Mouse (Mus musculus) brain, embryonic 18.5 days (tissue): ENCODE data around the gene Cipc.

Experiments used
- DNase-seq: peaks from one replicate; pipeline ENCODE4 v3.0.0-alpha.2; 2012; ENCODE audit warnings: low read depth, low spot score

Cipc gene

DNA sequence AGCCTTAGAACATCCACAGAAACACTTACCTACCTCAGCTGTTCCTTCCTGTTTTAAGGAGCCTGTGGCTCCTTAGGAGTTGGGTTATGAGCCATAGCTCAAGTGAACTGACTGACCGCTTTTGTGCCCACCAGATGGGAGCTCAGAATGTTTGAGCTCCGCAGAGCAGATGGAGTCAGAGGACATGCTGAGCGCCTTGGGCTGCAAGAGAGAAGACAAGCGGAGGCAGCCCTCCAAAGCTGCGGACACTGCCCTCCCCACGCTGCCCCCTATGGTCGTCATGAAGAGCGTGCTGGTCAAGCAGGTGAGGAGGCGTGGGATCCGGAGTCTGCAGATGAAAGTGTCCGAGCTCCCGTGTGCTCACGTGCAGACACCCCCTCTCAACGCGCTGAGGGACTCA lies 13.3 kb downstream of the Cipc start:
- DNase-seq: no peak

DNA sequence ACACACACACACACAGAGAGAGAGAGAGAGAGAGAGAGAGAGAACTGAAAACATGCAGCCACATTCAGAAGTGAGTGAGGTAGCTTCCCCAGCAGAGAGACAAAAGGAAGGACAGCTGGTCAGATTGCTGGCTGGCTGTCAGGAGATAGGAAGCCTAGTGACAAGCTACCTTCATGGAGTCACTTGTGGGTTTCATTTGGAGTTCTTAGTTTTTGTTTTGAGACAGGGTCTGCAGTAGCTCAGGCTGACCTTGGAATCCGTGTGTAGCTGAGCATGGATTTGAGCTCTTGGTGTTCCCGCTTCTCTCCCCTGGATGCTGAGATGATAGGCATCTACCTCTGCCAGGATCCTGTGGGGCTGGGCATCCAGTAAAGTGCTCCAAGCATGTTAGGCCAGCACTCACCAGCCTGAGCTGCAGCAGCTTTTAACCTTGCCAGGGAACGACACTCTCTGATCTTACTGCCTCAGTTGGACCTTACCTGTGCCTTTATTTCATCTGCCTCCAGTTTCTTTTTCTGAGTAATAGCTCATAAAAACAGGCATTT lies 14.0 kb downstream of the Cipc start:
- no peak for DNase-seq

DNA sequence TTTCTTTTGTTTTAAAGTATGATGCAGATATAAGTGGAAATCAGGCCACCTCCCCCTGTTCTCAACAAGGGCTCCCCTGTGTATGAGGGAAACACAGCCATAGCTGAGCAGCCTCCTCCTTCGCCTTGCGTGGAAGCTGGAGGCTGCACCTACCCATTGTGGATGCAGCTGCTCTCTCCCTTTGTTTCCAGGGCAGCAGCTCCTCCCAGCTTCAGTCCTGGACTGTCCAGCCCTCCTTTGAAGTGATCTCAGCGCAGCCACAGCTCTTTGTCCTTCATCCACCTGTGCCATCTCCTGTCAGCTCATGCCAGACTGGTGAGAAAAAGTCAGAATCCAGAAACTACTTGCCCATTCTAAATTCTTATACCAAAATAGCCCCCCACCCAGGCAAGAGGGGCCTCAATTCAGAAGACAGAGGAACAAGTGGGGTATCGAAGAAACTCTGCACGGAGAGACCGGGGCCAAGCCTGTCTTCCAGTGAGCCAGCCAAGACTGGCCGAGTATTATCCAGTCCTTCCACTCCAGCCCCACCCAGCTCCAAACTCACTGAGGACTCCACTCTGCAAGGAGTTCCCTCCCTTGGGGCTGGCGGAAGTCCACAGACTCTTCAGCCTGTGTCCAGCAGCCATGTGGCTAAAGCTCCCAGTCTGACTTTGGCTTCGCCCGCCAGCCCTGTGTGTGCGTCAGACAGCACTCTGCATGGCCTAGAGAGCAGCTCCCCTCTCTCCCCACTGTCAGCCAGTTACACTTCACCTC lies 14.9 kb downstream of the Cipc start:
- DNase-seq: no peak

DNA sequence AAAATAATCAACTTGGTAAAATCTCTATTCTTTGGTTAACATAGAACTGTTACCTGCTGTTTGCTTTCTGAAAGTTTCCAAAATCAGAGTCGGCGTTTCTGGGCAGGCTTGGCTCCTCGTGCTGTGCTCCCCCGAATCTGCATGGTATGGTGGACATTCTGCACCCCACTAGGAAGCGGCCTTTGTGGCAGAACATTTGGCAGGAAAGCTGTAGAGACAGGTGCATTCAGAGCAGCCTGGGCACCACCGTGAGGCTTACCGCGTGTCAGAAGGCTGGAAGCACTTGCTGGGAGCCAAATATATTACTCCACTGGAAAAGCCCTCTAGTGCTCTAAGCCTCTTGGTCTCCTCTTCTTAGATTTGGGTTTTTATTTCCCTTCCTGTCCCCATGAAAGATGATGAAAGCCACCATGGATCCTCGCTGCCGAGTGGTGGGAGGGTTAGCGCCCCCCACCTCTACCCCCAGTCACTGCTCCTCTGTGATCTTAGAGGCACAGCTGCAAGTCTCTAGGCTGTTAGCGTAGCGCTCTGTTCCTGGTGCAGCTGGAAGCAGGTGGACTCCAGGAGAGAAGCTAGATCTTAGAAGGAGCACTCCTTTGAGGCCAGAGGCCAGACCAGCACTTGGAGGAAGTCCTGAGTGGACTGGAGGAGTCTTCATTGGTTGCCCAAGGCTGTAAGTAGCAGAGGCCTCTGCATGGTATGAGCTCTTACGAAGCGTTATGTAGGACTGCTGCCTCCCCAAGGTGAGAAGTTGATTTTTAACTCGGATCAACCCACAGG lies 17.6 kb downstream of the Cipc start:
- no peak for DNase-seq

DNA sequence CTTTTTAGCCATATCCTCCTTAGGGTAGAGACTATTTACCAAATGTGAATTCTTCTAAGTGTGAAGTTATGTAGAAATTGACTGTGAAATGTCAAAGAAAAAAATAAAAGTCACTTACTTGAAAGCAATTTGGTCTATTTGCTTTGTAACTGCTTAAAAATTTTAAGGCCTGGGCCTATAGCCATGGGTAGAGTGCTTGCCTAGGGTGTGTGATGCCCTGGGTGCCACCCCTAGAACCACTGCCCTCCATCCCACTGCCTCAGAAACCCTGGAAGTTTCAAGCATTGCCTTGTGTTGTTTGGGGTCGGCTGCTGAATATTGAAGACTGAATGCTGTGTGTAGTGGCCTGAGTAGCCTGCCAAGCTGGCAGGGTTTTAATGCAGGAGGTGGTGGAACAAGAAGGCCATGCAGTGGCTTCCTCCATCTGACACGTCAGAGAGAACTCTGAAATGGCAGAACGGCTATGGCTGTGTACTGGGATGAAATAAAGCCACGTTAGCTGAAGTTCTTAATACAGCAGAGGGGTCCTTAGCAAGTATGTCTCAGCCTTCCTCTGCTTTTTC lies 18.5 kb downstream of the Cipc start:
- no peak for DNase-seq

DNA sequence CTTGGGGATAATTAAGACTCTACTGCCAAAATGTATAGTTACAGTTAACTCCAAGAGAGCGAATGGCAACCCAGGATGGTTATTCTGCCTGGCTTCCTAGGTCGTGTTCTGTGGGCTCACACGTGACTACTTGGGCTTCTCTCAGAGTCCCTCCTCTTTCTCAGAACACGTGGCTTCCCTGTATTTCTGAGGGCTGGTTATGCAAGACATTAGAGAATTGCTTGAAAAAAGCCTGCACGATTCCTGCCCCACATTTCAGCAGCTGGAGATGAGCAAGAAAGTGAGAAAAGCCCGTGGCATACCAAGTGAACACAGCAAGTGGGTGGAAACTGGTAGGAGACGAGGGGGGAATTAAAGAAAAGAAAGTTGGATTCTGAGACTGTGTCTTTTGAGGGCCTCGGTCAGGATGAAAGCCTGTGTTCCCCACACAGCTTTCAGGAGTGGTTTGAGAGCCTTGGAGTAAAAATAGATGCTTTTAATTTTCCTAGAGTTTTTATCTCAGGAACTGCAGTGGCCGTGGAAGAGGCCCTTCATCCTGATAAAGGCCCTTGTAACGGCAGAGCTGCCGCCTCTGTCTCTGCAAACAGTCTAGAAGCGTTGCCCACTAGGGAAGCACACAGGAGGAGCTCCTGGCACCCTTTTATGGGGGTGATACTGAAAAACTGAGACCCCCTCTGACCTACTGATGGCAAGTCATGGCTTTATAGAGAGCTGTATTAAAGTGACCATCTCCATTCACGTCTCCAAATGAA lies 21.8 kb downstream of the Cipc start:
- DNase-seq: no peak

DNA sequence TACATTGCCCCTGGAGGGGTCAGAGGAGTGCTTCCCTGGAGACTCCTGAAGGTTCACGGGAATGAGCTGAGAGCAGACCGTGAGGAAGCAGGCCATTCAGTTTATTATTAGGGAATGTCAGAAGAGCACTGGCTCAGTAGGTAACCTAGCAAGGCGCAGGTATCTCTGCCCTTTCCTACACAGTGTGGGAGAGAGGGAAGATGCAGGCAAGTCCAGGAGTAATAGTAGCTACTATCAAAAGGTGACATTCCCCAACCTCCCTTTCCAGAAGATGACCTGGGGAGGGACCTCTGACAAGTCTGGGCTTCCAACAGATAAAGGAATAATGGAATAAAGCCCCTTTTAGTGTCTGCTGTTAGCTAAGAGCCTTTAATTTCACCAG lies 22.4 kb downstream of the Cipc start:
- no peak for DNase-seq

DNA sequence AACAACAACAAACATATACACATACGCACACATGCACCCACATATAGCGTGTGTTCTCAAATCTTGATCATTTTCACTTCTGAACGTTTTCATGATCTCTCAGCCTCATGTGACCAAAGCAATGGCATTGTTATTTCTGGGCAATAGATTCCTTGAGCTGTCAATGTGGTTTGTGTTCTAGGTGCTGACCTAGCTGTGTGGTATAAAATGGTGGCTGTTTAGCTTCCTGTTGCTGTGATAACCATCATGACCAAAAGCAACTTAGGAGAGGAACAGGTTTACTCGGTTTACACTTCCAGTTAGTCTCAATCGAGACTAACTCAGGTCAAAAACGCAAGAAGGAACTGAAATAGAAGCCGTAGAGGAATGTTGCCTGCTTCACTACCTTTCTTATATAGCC lies 24.2 kb downstream of the Cipc start:
- no peak for DNase-seq

DNA sequence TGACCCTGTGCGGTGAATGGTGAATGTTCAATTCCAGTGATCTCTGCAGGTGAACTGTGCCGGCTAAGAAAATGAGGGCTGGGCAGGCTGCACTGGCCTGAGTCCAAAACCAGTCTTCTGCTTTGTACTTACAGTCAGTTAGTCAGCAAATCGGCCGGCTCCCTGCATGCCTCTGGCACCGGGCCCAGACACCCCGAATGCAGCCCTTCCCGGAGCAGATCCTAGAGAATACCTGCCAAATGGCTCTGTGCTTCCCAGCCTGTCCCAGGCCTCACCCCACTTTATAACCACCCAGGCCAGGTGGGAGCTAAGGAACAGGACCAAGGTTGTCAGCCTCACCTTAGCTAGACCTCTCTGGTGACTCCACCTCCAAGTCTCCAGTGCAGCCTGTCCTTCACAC lies 26.4 kb downstream of the Cipc start:
- no peak for DNase-seq

DNA sequence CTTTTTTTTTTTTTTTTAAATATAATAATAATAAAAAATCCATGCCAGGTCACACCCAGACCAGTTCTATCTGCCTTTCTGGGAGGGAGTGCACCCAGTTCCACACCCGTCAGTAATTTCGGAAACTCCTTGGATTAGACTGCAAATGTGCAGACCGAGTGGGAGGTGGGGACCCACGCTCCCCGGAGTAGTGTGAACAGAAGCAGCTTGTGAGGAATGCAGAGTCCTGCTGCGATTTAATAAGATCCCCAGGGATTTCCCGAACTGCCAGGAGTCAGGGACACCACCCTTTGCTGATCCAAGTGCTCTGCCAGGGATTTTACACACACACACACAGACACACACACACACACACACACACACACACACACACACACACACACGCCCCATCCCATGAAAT lies 26.9 kb downstream of the Cipc start:
- no peak for DNase-seq

- no peak for DNase-seq
These were observed 27.8 kb downstream of the Cipc start for GRCm38 (mm10) chr12:86974387-86975288.

DNA sequence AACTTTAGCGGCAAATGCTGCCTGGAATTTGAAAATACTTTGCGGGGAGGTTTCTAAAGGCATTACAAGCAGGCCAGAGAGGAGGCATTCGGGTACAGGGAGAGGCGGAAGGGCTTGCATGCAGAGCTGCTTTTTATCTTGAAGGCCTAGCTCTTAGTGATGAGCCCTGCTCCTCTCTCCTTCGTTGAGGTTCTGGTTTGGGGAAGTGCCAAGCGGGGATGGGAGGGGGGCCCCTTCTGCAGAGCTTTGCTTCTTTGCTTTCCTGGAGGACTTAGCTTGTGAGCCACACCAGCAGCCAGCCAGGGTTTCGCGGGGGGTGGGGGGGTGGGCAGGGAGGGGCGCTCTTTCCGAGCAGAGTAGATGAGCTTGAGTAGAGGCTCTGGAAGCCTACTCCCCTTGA lies 28.9 kb downstream of the Cipc start:
- DNase-seq: no peak

- DNase-seq: no peak
These were observed 29.8 kb downstream of the Cipc start for GRCm38 (mm10) chr12:86976511-86977168.

DNA sequence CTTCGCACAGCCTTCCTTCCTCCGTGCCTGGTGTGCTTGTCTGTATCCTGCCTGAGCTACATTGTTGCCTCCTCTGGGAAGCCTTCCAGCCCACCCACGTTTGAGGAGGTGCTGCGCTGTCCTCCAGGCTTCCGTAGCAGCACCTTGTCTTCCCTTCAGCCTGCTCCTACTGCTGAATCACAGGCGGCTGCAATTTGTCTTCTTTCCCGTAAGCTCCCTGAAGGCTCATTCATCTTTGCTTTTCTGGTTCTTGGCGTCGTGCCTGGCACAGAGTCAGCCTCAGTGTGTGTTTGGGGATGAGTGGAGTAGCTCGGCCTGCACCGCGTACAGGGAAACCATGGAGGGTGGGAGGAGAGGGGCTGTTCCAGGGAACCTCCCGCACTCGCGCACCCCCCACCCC lies 31.0 kb downstream of the Cipc start:
- no peak for DNase-seq

GRCm38 (mm10) chr12:86981180-86981579 lies 34.3 kb downstream of the Cipc start:
- DNase-seq: no peak

GRCm38 (mm10) chr12:86983470-86984193 lies 36.8 kb downstream of the Cipc start:
- no peak for DNase-seq

DNA sequence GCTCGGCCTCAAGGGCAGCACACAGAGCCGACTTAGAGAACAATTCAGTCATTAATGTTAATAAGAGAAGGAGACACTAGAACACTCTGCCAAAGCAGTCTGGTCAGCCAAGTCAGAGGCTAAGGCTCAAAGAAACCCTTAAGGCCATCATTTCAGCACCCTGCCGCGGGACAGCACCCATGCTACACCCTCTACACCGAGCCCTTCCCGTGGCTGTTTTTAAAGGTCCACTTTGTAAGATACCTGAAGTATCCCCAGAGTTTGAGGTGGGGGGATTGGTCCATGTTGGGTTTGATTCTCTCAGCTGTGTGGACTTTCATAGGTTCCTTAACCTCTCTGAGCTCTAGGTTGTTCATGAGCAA lies 37.3 kb downstream of the Cipc start:
- DNase-seq: no peak

DNA sequence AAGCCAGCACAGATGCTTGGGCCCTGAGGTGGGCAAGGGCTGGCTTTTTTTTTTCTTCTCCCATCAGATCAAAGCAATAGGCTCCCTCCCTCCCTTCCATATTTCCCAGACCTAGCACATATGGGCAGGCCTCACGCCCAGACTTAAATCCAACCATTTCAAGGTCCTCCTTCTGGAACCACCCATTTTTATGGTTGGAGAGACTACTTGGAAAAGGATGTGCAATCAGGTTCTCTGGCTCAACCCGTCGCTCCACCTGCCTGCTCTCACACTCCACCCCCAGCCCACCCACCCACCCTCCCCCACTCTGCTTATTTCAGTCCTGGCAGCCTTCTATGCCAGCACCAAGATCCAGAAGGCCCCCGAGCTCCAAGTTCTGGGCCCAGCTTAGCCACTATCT lies 39.7 kb downstream of the Cipc start:
- no peak for DNase-seq

DNA sequence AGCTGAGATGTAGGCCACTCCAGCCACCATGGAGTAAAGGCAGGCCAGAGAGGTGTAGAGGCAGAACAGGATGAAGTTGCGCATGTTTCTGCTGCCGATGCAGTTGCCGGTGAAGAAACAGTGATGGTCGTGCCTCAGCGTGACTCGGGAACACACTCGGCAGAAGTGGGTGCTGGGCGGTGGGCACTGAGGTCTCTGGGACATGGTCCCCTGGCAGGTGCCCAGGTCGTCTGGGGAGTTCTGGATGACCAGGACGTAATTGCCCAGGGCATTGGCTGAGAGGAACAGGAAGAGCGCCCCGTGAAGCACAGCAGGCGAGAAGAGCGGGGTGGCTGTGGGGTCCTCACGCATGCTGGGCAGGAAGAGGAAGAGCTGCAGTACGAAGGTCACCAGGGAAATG lies 41.4 kb downstream of the Cipc start:
- no peak for DNase-seq

GRCm38 (mm10) chr12:86989378-86989777 lies 42.5 kb downstream of the Cipc start:
- DNase-seq: no peak
